Mouse (Mus musculus) monocyte, adult 5-6 weeks (primary cell): Measurements from ENCODE around the gene Eif2ak2. TPM values are rescaled to one million over a fixed set of nuclear protein-coding genes. Genes with fewer than 3 reads are reported as not detected.
A peak's percentile ranks its signal among the peaks of the same experiment; 100 is the strongest.

ENCODE experiments used
- ATAC-seq: fragments of 153-309, 156-312 bp; replicated peaks from 2 replicates; pipeline ENCODE4 v1.8.0; 2017; ENCODE audit warnings: mild to moderate bottlenecking; ENCODE audit not compliant: low TSS enrichment, insufficient number of reproducible peaks, severe bottlenecking, poor library complexity, low FRiP score
- total RNA-seq: library from RNA; stranded (forward); fragments of 200-1000, 200-491, 200-594 nt; gene quantifications from 3 replicates; pipeline ENCODE4 v1.2.3, GENCODE M21; 2017

Gene Eif2ak2
- 20.6 to 56.7 TPM (median 46.8 TPM) in 3 replicates for total RNA-seq

DNA sequence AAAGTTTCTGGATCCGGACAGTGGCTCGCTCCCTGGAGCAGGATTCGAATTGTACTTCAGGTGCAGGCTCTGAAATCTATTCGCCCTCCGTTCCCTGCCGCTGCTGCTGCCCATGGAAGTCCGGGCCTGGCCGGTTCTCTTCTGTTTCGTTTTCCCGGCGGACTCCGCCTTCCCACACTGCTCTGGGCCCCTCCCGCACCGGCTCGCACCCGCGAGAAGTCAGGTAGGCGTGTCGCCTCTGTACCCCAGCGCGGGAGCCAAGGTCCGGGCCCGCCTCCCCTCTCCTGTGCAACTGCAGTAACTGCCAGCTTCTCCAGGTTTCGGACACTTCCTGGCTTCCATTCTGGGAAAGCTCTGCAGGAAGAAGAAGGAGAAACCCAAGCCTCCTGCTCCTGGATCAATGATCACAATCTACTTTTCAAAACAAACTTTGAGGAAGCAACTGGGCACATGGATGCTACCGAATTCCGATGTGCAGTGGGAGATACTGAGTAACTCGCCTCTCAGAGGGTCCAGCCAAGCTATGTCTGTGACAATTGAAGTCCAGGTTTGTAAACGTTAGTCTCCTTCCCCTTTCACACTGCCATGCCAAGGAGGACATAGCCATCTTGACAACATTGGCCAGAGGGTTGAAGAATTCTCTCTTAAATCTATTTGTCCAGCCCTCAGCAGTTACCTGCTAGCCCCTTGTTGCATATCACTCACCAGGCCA lies at the start of gene Eif2ak2:
Gene Eif2ak2 (minus strand): TSS at position 173 of the 712 bp plus-strand sequence.
- ATAC-seq = peak; percentile 77

GRCm38 (mm10) chr17:78917696-78918095 lies 35.3 kb upstream of the Eif2ak2 start:
- ATAC-seq = peak; percentile 45

DNA sequence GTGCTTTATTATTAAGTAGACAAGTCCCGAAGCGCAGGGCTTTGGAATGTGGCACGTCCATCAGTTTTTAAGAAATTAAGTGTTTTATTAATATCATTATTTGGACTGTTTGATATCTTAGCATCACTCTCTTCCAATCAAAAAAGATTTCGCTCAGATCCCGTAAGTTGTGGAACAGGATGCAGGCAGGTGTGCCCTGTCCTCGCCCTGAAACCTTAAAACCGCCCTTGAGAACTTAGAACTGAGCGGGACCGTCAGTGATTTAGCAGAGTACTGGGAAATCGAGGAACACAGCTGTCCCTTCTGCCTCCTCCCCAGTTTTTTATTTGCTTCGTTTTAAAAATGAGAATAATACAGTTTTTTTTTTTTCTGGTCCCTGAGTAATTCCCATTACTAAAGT lies 34.5 kb upstream of the Eif2ak2 start:
- no peak for ATAC-seq

DNA sequence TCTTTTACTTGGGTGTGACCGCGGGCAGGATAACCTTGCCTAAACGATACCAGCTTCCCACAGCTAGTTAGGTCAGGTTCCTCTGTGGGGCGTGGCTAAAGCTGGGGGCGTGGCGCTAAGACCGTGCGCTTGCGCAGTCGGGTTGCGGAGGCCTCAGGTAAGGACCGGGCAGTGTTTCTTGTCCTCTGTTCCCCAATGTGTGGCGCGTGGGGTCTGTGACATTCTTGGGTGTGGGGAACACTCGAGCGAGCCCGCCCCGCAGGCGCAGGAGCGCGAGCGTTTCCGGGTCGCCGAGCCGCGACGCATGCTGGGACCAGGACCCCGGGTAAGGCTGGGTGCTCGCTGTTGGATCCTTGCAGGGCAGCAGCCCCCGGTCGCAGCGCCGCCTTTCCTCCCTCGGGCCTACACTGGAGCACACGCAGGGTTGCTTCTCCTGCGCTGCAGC lies 34.0 kb upstream of the Eif2ak2 start, which contains the start of gene Cebpzos:
Gene Cebpzos (plus strand): TSS at position 132 of the 445 bp plus-strand sequence.
- peak; percentile 85 for ATAC-seq

DNA sequence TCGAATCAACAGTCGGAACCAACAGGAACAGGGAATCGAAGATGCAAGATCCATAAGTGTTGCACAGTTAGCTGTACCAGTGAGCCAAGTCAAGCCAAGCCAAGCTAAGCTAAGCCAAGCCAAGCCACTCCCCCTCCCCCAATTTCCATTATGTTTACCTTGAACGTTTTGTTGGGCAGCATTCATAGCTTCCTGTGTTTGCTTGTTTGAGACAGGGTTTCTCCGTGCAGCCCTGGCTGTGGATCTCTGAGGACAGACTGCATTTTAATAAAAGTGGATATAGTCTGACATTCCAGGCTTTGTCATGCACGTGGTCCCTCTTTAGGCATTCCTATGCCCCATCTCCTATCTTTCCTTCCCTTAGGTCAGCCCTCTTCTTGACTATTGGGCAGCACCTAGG lies 33.4 kb upstream of the Eif2ak2 start:
- ATAC-seq = no peak

DNA sequence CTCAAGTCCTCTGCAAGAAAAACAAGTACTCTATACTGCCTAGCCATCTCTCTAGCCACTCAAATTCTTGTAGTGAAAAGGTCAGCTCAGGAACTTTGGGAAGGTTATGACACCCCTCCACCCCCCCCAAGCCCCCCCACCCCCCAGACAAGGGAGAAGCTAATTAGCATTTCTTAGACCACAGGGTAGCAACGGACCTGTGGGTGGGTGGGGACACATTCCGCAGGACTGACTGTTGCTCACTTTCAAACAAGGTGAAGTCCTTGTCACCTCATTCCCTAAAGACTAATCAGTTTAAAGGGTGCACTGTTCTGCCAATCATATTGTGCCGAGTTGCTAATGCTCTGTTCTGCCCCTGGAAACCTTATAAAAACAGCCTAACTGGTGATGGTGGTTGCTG lies 31.5 kb upstream of the Eif2ak2 start:
- no peak for ATAC-seq

DNA sequence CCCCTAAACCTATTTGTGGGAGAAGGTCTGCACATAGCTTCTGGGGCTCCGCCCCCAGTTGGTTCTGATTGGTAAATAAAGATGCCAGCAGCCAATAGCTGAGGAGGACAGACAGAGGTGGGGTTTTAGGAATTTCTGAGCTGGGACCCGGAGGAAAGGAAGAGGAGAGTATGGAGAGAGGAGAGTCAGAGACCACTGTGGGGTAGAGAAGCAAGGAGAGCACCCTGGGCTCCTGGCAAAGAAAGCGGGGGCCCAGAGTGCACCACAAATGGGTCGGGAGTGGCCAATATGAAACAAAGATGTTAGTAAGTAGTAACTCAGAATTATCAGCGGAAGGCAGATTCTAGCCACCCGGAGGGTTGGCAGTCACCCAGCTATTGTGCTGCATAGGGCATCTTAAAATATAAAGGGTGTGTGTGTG lies 30.5 kb upstream of the Eif2ak2 start:
- ATAC-seq = no peak

- ATAC-seq = no peak
Measured at GRCm38 (mm10) chr17:78909374-78909773, 27.0 kb upstream of the Eif2ak2 start.

DNA sequence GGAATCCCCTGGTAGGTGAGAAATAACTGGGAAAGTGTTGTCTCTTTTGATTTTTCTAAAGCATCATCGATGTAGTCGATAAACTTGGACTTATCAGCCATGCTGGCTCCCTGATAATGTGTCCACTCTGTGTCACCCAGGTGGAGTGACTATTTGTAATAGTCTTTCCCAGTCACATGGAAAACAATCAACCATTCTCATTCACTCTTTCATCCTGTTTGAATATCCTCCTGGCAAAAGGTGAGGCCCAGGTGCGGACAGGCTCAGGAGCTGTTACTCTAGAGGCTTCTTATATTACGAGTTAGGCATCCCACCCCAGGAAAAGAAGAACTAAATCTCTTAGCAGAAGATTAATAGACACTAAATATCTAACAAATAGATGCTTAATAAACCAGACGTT lies 24.5 kb upstream of the Eif2ak2 start, which contains the start of gene Sult6b1:
Gene Sult6b1 (minus strand): TSS at position 101 of the 400 bp plus-strand sequence.
- ATAC-seq = no peak

DNA sequence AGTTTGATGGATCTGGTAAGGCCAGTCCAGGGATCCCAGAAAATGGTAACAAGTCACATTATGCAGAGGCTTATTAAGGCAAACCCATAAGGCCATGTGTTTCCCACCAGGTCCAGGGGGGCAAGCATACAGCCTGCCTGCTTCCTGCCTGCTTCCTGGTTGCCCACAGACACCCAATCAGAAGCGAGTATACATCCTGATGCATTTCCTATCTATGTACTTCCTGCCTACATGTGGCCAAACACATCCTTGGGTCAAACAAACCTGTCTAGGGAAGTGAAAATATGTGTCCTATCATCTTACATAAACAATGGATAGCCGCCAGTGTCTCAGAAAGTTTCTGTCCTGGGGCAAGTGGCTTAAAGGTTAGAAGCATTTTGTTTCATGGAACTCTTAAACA lies 20.8 kb upstream of the Eif2ak2 start:
- 0 out of 2 replicates have a peak, but pooled peaks have one; percentile 53 for ATAC-seq

- ATAC-seq = no peak
Measured at GRCm38 (mm10) chr17:78895394-78895793, 13.0 kb upstream of the Eif2ak2 start.

GRCm38 (mm10) chr17:78894991-78895390 lies 12.6 kb upstream of the Eif2ak2 start:
- no peak for ATAC-seq

DNA sequence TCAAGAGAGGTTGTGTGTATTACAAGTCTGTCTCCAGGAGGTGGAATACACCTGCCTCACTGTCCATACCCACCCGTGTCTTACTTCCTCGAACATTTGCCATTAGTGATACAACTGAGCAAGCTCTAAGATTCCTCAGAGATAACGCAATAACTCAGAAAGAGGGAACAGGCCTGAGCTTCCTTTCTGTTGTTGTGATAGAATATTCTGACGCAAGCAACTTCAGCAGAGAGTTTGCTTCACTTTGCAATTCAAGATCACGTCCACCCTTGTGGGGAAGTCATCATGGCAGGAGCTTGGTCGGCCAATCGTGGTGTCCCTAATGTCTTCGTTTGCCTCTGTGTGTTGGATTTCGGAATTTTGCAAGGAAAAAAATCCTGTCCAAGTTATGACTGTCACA lies 8.6 kb upstream of the Eif2ak2 start:
- peak; percentile 90 for ATAC-seq

- no peak for ATAC-seq
Measured at GRCm38 (mm10) chr17:78889184-78889583, 6.8 kb upstream of the Eif2ak2 start.

GRCm38 (mm10) chr17:78888554-78888953 lies 6.2 kb upstream of the Eif2ak2 start:
- no peak for ATAC-seq

GRCm38 (mm10) chr17:78885286-78886065 lies 3.1 kb upstream of the Eif2ak2 start:
- no peak for ATAC-seq

GRCm38 (mm10) chr17:78883291-78883690 lies 918 bp upstream of the Eif2ak2 start:
- ATAC-seq = no peak

DNA sequence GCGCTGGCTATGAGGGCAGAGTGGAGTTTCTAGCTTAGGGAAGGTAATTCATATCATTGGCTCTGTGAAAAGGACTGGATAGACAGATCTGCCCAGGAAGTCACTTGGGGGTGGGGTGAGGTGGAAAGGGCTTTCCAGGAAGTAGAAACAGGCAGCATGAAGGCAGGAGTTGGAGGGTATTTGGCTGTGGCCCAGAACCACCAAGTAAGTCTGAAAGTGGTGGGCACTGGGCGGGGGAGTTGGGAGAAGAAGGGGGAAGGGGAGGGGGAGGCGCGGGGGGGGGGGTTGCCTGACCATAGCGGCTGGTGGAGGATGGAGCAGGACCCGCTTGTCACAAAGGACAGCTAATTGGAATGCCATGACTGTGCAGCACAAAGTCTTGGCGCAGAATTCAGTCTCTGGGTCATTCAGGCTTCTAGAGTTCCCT lies 482 bp downstream of the Eif2ak2 start:
- ATAC-seq = no peak

DNA sequence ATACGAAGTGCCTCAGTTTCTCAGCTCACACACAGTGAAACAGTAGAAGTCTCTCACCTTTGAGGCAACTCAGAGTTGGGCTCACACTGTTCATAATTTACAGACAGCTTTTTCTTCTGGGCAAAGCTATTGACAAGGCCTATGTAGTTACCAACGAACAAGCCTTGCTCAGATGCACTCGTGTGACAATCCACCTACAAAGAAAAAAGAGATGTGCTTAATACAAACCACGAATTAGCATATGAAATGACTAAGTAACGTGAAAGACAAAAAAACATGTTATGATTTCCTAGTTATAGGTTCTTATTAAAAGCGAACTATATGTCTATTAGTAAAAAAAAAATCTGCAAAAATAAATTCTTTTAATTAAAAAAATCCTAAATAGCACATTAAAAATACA lies 8.5 kb downstream of the Eif2ak2 start:
- ATAC-seq = no peak

DNA sequence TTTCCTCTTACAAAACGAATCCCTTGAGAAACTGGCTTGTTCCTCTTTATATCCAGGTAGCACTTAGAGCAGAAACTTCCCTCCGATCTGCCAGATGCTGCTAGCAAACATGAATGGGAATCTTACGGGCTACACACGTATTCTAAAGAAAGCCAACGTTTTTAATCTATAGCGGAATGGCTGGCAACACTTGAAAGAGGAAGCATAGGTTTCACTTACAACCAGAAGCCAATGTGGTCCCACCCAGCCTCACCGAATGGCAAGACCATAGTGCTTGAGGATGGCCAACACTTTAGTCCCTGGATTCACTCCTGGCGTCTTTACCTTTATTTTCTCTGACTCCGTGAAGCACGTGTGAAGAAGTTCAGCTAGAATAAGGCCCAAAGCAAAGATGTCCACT lies 26.1 kb downstream of the Eif2ak2 start:
- no peak for ATAC-seq
